Mouse (Mus musculus): Measurements from ENCODE around the gene Gm49355.

DNA sequence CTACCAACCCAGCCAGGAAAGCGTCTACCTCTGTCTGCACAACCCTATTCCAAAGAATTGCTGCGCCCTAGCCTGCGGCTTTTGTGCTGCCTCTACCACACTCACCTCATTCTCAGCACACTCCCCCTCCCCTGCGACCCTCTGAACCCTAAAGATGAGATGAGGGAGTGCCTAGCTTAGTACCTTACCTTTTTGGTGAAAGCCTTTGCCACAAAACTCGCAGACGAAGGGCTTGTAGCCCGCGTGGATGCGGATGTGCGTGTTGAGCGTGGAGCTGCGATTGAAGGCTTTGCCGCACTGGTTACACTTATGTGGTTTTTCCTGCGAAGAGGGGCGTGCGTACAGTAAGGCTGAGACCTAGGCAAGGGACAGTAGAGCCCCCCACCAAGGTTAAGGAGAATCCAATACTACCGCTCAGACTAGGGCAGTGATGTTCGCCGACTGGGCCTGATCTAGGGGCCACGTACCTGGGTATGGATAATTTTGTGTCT, 59.7 kb downstream of the Gm49355 start:
- TF ChIP-seq CTCF (conservative IDR thresholded peaks at IDR 0.05 in 1 of 2, IDR thresholded peaks at IDR 0.05 in 1 of 2; ENCODE audit: low read depth in 2 of 2, low read length in 2 of 2) (no peak), ETS1 (conservative IDR thresholded peaks at IDR 0.05; ENCODE audit: low read depth, low read length) (no peak), ZC3H11A (IDR thresholded peaks at IDR 0.05; ENCODE audit: low read depth, low read length) (no peak), CHD1 (IDR thresholded peaks at IDR 0.05; ENCODE audit: low read depth, low read length) (no peak), NELFE (IDR thresholded peaks at IDR 0.05; ENCODE audit: low read depth, low read length) (no peak), SIN3A (IDR thresholded peaks at IDR 0.05; ENCODE audit: low read length) (no peak), MXI1 (IDR thresholded peaks at IDR 0.05; ENCODE audit: low read depth, low read length) (no peak), POLR2A (IDR thresholded peaks at IDR 0.05; ENCODE audit: low read depth, low read length) (no peak)
